Mouse (Mus musculus) layer of hippocampus, adult 2 months (tissue): ENCODE measurements around the gene Ccl4. TPM values are rescaled to one million over a fixed set of nuclear protein-coding genes. Genes with fewer than 3 reads are reported as not detected.

Source experiments
- DNase-seq, 2 experiments: peaks; one replicate each; pipeline ENCODE4 v3.0.0; 2022; ENCODE audit warnings: low spot score in 2 of 2
- H3K27ac ChIP-seq: fragments of 200-600 bp; 2 replicates; pipeline ENCODE4 v1.8.1; 2022
- H3K4me3 ChIP-seq: fragments of 200-600 bp; 2 replicates; pipeline ENCODE4 v1.8.1; 2022; ENCODE audit warnings: mild to moderate bottlenecking
- CTCF ChIP-seq: fragments of 200-600 bp; conservative IDR thresholded peaks from 2 replicates; pipeline ENCODE4 v1.8.1; 2022; ENCODE audit warnings: antibody characterized with exemption, mild to moderate bottlenecking, moderate library complexity
- total RNA-seq, 2 experiments: library from RNA; stranded (reverse); gene quantifications; 2 replicates each; pipeline ENCODE4 v1.2.3; 2021

Gene Ccl4
- total RNA-seq, 2 experiments from 2014 or later = not detected

DNA sequence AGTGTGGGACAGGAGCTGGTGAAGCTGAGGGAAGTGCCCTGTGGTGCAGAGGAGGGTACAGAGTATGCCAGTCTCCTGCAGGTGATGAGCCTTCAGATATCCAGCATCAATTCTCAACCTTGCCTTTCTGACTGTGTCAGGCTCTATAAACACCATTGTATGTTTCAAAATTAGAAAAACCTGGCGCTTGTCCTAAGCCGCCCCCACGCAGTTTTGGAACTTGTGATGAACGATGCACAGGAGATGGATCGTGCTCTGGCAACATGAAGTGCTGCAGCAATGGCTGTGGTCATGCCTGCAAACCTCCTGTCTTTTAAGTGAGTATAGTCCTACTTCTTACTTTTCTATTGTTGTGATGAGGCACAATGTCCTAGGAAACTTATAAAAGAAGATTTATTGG is 47.3 kb downstream of the Ccl4 start:
- no peak for TF ChIP-seq CTCF
- Histone ChIP-seq H3K27ac (no peak overlapping the region), H3K4me3 (no peak overlapping the region)
- DNase-seq = peak; percentile 13 to 53

DNA sequence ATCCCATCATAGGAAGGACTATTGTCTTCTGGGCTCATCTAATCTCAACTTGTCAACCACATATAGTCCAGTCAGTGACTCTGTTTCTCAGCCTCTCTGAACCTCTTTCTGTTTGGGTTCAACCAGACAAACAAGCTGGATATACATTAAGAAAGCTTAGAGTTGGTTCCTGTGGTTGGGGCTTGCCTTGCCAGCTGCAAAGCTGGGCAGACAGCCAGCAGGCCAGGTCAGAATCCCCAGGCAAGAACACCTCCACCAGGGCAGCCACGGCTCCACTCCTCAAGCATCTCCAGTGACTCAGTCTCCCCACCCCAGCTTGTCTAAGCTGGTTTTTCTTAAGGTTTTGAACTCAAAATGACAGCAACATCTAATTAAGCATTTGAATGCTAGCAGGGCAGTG is 50.3 kb downstream of the Ccl4 start:
- no peak for DNase-seq
- Histone ChIP-seq H3K27ac (no peak overlapping the region), H3K4me3 (no peak overlapping the region)
- TF ChIP-seq CTCF = no peak

DNA sequence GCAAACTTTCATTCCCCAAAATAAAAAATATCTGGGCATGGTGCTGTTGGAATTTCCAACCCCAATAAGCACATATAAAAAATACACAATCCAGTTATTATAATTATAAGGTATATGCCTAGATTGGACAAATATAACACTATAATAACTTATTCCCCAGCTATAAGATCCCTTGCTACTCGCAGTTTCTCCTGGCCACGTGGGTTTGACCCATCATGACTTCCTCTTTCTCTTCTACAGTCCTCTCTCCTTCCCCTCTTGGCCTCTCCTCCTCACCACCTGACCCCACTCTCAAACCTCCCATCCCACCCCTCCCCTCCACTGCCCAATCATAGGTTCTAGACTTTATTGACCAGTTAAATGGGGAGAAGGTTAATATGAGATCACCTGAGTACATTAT is 51.5 kb downstream of the Ccl4 start:
- Histone ChIP-seq H3K27ac (no peak overlapping the region), H3K4me3 (no peak overlapping the region)
- no peak for TF ChIP-seq CTCF
- DNase-seq = no peak

Other genes with a start within 250 kb of the Ccl4 start
- gene Gas2l2, start 233.1 kb upstream of the Ccl4 start, total RNA-seq = under 1 TPM in 1 of 2 experiments, not detected in 1; 0.28 TPM
- gene 1700020L24Rik, start 224.9 kb upstream of the Ccl4 start, total RNA-seq = not detected
- gene Mmp28, start 199.5 kb upstream of the Ccl4 start, total RNA-seq = 1 to 10 TPM; 3.0 to 3.3 TPM
- 10 to 100 TPM; 81.2 to 93.6 TPM for gene Taf15, start 189.5 kb upstream of the Ccl4 start, total RNA-seq
- not detected for gene Heatr9, start 140.4 kb upstream of the Ccl4 start, total RNA-seq
- gene Ccl5, start 132.1 kb upstream of the Ccl4 start, total RNA-seq = not detected
- 1 to 10 TPM; 4.5 to 4.8 TPM for gene Ccl9, start 83.9 kb upstream of the Ccl4 start, total RNA-seq
- 1 to 10 TPM; 1.1 to 1.4 TPM for gene Ccl6, start 69.5 kb upstream of the Ccl4 start, total RNA-seq
- not detected for gene Rpl9-ps1, start 17.0 kb upstream of the Ccl4 start, total RNA-seq
- gene Ccl3, start 13.2 kb upstream of the Ccl4 start, total RNA-seq = not detected
- not detected for gene Wfdc17, start 41.4 kb downstream of the Ccl4 start, total RNA-seq
- 1 to 10 TPM in 1 of 2 experiments, not detected in 1; 1.1 TPM for gene Wfdc18, start 46.4 kb downstream of the Ccl4 start, total RNA-seq
- not detected for gene Wfdc21, start 84.4 kb downstream of the Ccl4 start, total RNA-seq
- gene Heatr6, start 91.1 kb downstream of the Ccl4 start, total RNA-seq = 10 to 100 TPM; 17.3 to 18.9 TPM
- gene Hnf1b, start 187.5 kb downstream of the Ccl4 start, total RNA-seq = under 1 TPM; 0.15 to 0.22 TPM